Mouse (Mus musculus): Measurements from ENCODE around the gene Gpx4. TPM values are rescaled to one million over a fixed set of nuclear protein-coding genes. Genes with fewer than 3 reads are reported as not detected.
A peak's percentile ranks its signal among the peaks of the same experiment; 100 is the strongest.

Gene Gpx4
- total RNA-seq, 2 experiments from 2014 or later, result 280 to 420 TPM

- peak; percentile 75 for ATAC-seq (replicated peaks; ENCODE audit: poor library complexity, severe bottlenecking)
Measured at GRCm38 (mm10) chr10:80098630-80099029, 51.7 kb downstream of the Gpx4 start.

GRCm38 (mm10) chr10:80100982-80101381 is 54.0 kb downstream of the Gpx4 start:
- ATAC-seq (replicated peaks; ENCODE audit: poor library complexity, severe bottlenecking), result no peak

- peak; percentile 67 for ATAC-seq (replicated peaks; ENCODE audit: poor library complexity, severe bottlenecking)
Measured at GRCm38 (mm10) chr10:80102216-80102915, 55.4 kb downstream of the Gpx4 start.

GRCm38 (mm10) chr10:80103032-80103431 is 56.1 kb downstream of the Gpx4 start:
- no peak for ATAC-seq (replicated peaks; ENCODE audit: poor library complexity, severe bottlenecking)

- ATAC-seq (replicated peaks; ENCODE audit: poor library complexity, severe bottlenecking), result no peak
Measured at GRCm38 (mm10) chr10:80104181-80104580, 57.2 kb downstream of the Gpx4 start.

- peak; percentile 81 for ATAC-seq (replicated peaks; ENCODE audit: poor library complexity, severe bottlenecking)
Measured at GRCm38 (mm10) chr10:80105460-80105859, 58.5 kb downstream of the Gpx4 start, which contains the start of gene Sbno2. Sbno2 (minus strand) TSS chr10:80105571.

GRCm38 (mm10) chr10:80105926-80106325 is 59.0 kb downstream of the Gpx4 start:
- ATAC-seq (replicated peaks; ENCODE audit: poor library complexity, severe bottlenecking), result no peak

Other genes with a start within 250 kb of the Gpx4 start
Only the 30 nearest of the 32 such genes appear.
- gene Misp, start 226.2 kb upstream of the Gpx4 start, total RNA-seq (2014; fragmentation: Nextera tagmentation), result 0.34 TPM in 1 of 2 replicates, not detected in the other
- gene Misp, start 226.2 kb upstream of the Gpx4 start, total RNA-seq (2017), result 0.82 TPM in 1 of 2 replicates, not detected in the other
- 497 and 526 TPM in 2 replicates for gene Ptbp1, start 192.7 kb upstream of the Gpx4 start, total RNA-seq (2014; fragmentation: Nextera tagmentation)
- 211 and 216 TPM in 2 replicates for gene Ptbp1, start 192.7 kb upstream of the Gpx4 start, total RNA-seq (2017)
- 2,258 and 3,780 TPM in 2 replicates for gene Prtn3, start 172.7 kb upstream of the Gpx4 start, total RNA-seq (2014; fragmentation: Nextera tagmentation)
- gene Prtn3, start 172.7 kb upstream of the Gpx4 start, total RNA-seq (2017), result 1,097 and 1,536 TPM in 2 replicates
- gene Plppr3, start 172.5 kb upstream of the Gpx4 start, total RNA-seq (2014; fragmentation: Nextera tagmentation), result 72.1 and 111 TPM in 2 replicates
- 91.6 and 112 TPM in 2 replicates for gene Plppr3, start 172.5 kb upstream of the Gpx4 start, total RNA-seq (2017)
- 5,751 and 6,009 TPM in 2 replicates for gene Elane, start 160.9 kb upstream of the Gpx4 start, total RNA-seq (2014; fragmentation: Nextera tagmentation)
- gene Elane, start 160.9 kb upstream of the Gpx4 start, total RNA-seq (2017), result 2,814 and 3,772 TPM in 2 replicates
- gene Cfd, start 156.3 kb upstream of the Gpx4 start, total RNA-seq (2014; fragmentation: Nextera tagmentation), result 1.6 and 4.5 TPM in 2 replicates
- not detected in 2 replicates for gene Cfd, start 156.3 kb upstream of the Gpx4 start, total RNA-seq (2017)
- gene Med16, start 138.2 kb upstream of the Gpx4 start, total RNA-seq (2014; fragmentation: Nextera tagmentation), result 14.1 and 20.3 TPM in 2 replicates
- 17.0 and 18.7 TPM in 2 replicates for gene Med16, start 138.2 kb upstream of the Gpx4 start, total RNA-seq (2017)
- gene Gm26602, start 136.3 kb upstream of the Gpx4 start, total RNA-seq (2014; fragmentation: Nextera tagmentation), result not detected in 2 replicates
- 0.98 TPM in 1 of 2 replicates, not detected in the other for gene Gm26602, start 136.3 kb upstream of the Gpx4 start, total RNA-seq (2017)
- gene Kiss1r, start 130.2 kb upstream of the Gpx4 start, total RNA-seq (2014; fragmentation: Nextera tagmentation), result not detected in 2 replicates
- gene Kiss1r, start 130.2 kb upstream of the Gpx4 start, total RNA-seq (2017), result 0.26 TPM in 1 of 2 replicates, not detected in the other
- 62.9 and 64.6 TPM in 2 replicates for gene R3hdm4, start 126.0 kb upstream of the Gpx4 start, total RNA-seq (2014; fragmentation: Nextera tagmentation)
- 39.1 and 40.4 TPM in 2 replicates for gene R3hdm4, start 126.0 kb upstream of the Gpx4 start, total RNA-seq (2017)
- gene Arid3a, start 120.1 kb upstream of the Gpx4 start, total RNA-seq (2014; fragmentation: Nextera tagmentation), result 21.2 and 22.5 TPM in 2 replicates
- 32.4 and 36.7 TPM in 2 replicates for gene Arid3a, start 120.1 kb upstream of the Gpx4 start, total RNA-seq (2017)
- 48.4 and 49.8 TPM in 2 replicates for gene Wdr18, start 87.0 kb upstream of the Gpx4 start, total RNA-seq (2014; fragmentation: Nextera tagmentation)
- 24.6 and 28.2 TPM in 2 replicates for gene Wdr18, start 87.0 kb upstream of the Gpx4 start, total RNA-seq (2017)
- gene Grin3b, start 76.5 kb upstream of the Gpx4 start, total RNA-seq (2014; fragmentation: Nextera tagmentation), result not detected in 2 replicates
- not detected in 2 replicates for gene Grin3b, start 76.5 kb upstream of the Gpx4 start, total RNA-seq (2017)
- gene Tmem259, start 62.8 kb upstream of the Gpx4 start, total RNA-seq (2014; fragmentation: Nextera tagmentation), result 38.2 and 63.0 TPM in 2 replicates
- gene Tmem259, start 62.8 kb upstream of the Gpx4 start, total RNA-seq (2017), result 43.2 and 54.7 TPM in 2 replicates
- gene Cnn2, start 58.6 kb upstream of the Gpx4 start, total RNA-seq (2014; fragmentation: Nextera tagmentation), result 50.6 and 57.5 TPM in 2 replicates
- 72.7 and 89.8 TPM in 2 replicates for gene Cnn2, start 58.6 kb upstream of the Gpx4 start, total RNA-seq (2017)
- gene Abca7, start 50.7 kb upstream of the Gpx4 start, total RNA-seq (2014; fragmentation: Nextera tagmentation), result 23.0 and 28.8 TPM in 2 replicates
- 14.7 and 16.0 TPM in 2 replicates for gene Abca7, start 50.7 kb upstream of the Gpx4 start, total RNA-seq (2017)
- gene Arhgap45, start 30.5 kb upstream of the Gpx4 start, total RNA-seq (2014; fragmentation: Nextera tagmentation), result 109 and 133 TPM in 2 replicates
- gene Arhgap45, start 30.5 kb upstream of the Gpx4 start, total RNA-seq (2017), result 110 and 120 TPM in 2 replicates
- 96.6 and 105 TPM in 2 replicates for gene Polr2e, start 7.4 kb upstream of the Gpx4 start, total RNA-seq (2014; fragmentation: Nextera tagmentation)
- gene Polr2e, start 7.4 kb upstream of the Gpx4 start, total RNA-seq (2017), result 79.7 and 86.7 TPM in 2 replicates
- gene Sbno2, start 58.4 kb downstream of the Gpx4 start, total RNA-seq (2014; fragmentation: Nextera tagmentation), result 42.4 and 43.6 TPM in 2 replicates
- 18.0 and 24.5 TPM in 2 replicates for gene Sbno2, start 58.4 kb downstream of the Gpx4 start, total RNA-seq (2017)
- 94.5 and 150 TPM in 2 replicates for gene Stk11, start 68.6 kb downstream of the Gpx4 start, total RNA-seq (2014; fragmentation: Nextera tagmentation)
- 121 and 132 TPM in 2 replicates for gene Stk11, start 68.6 kb downstream of the Gpx4 start, total RNA-seq (2017)
- 193 and 253 TPM in 2 replicates for gene Atp5d, start 91.5 kb downstream of the Gpx4 start, total RNA-seq (2014; fragmentation: Nextera tagmentation)
- gene Atp5d, start 91.5 kb downstream of the Gpx4 start, total RNA-seq (2017), result 47.4 and 49.6 TPM in 2 replicates
- 0.73 and 5.3 TPM in 2 replicates for gene Cbarp, start 93.7 kb downstream of the Gpx4 start, total RNA-seq (2014; fragmentation: Nextera tagmentation)
- gene Cbarp, start 93.7 kb downstream of the Gpx4 start, total RNA-seq (2017), result 0.36 TPM in 1 of 2 replicates, not detected in the other
- 26.7 and 36.8 TPM in 2 replicates for gene Midn, start 101.1 kb downstream of the Gpx4 start, total RNA-seq (2014; fragmentation: Nextera tagmentation)
- gene Midn, start 101.1 kb downstream of the Gpx4 start, total RNA-seq (2017), result 10.0 and 17.4 TPM in 2 replicates
- gene Cirbp, start 118.8 kb downstream of the Gpx4 start, total RNA-seq (2014; fragmentation: Nextera tagmentation), result 25.3 and 70.7 TPM in 2 replicates
- gene Cirbp, start 118.8 kb downstream of the Gpx4 start, total RNA-seq (2017), result 36.8 and 40.7 TPM in 2 replicates
- gene 1600002K03Rik, start 125.8 kb downstream of the Gpx4 start, total RNA-seq (2014; fragmentation: Nextera tagmentation), result 17.2 and 43.4 TPM in 2 replicates
- 11.2 and 11.5 TPM in 2 replicates for gene 1600002K03Rik, start 125.8 kb downstream of the Gpx4 start, total RNA-seq (2017)
- gene Efna2, start 132.3 kb downstream of the Gpx4 start, total RNA-seq (2014; fragmentation: Nextera tagmentation), result not detected in 2 replicates
- gene Efna2, start 132.3 kb downstream of the Gpx4 start, total RNA-seq (2017), result 0.05 TPM in 1 of 2 replicates, not detected in the other
- 52.6 and 53.1 TPM in 2 replicates for gene Mum1, start 179.3 kb downstream of the Gpx4 start, total RNA-seq (2014; fragmentation: Nextera tagmentation)
- gene Mum1, start 179.3 kb downstream of the Gpx4 start, total RNA-seq (2017), result 30.6 and 31.0 TPM in 2 replicates
- gene Ndufs7, start 202.0 kb downstream of the Gpx4 start, total RNA-seq (2014; fragmentation: Nextera tagmentation), result 109 and 191 TPM in 2 replicates
- gene Ndufs7, start 202.0 kb downstream of the Gpx4 start, total RNA-seq (2017), result 97.9 and 124 TPM in 2 replicates
- 4.8 and 6.9 TPM in 2 replicates for gene Gamt, start 213.8 kb downstream of the Gpx4 start, total RNA-seq (2014; fragmentation: Nextera tagmentation)
- gene Gamt, start 213.8 kb downstream of the Gpx4 start, total RNA-seq (2017), result 3.1 and 5.7 TPM in 2 replicates
- 128 and 145 TPM in 2 replicates for gene Dazap1, start 214.3 kb downstream of the Gpx4 start, total RNA-seq (2014; fragmentation: Nextera tagmentation)
- 154 and 157 TPM in 2 replicates for gene Dazap1, start 214.3 kb downstream of the Gpx4 start, total RNA-seq (2017)

All from granulocyte monocyte progenitor cell, adult 5-6 weeks (primary cell).